Mouse (Mus musculus): ENCODE measurements around the gene Nr1d2. TPM values are rescaled to one million over a fixed set of nuclear protein-coding genes. Genes with fewer than 3 reads are reported as not detected.
"Not testable (repeated sequence)": the region's sequence is repeated elsewhere in the genome, so short reads cannot be mapped to it uniquely, and the experiment has no call there.

The Nr1d2 gene
- polyA plus RNA-seq, 1 experiment = 3.0 TPM

DNA sequence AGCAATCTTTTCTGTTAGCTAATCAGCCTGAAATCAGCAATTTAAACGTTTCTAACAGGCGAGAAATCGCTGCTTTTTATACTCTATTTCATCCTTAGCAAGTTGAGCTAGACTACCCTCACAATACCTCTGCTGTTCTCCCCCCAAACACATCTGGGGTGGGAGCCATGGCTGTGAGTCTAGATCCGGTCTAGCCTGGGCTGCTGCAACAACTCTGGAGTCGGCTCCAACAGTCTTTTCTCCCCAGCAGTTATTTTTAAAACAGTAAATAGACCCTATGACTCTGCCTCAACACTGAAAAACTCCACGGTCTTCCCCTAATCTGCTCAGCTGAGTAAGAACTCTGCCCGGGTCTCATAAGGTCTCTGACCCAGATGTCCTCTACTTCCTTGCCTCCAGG is 1.2 kb upstream of the Nr1d2 start:
- no peaks in the 10 kb centered on the region for H3K27me3 ChIP-seq (ENCODE audit: control insufficient read depth, insufficient read depth, low read length)
- no peaks in the 10 kb centered on the region for H3K36me3 ChIP-seq (ENCODE audit: control insufficient read depth, insufficient read depth, low read length)
- no peak overlapping the region for H3K27ac ChIP-seq (ENCODE audit: control insufficient read depth, insufficient read depth, low read depth, low read length)
- H3K4me1 ChIP-seq (ENCODE audit: control insufficient read depth, insufficient read depth, low read length) = peaks cover 4% of the 10 kb centered on the region
- TF ChIP-seq CTCF (IDR thresholded peaks at IDR 0.05; ENCODE audit: control insufficient read depth, insufficient read depth, insufficient replicate concordance, low read depth, low read length) = no peak
- no peak overlapping the region for H3K4me3 ChIP-seq (ENCODE audit: control insufficient read depth, low read depth, low read length)

DNA sequence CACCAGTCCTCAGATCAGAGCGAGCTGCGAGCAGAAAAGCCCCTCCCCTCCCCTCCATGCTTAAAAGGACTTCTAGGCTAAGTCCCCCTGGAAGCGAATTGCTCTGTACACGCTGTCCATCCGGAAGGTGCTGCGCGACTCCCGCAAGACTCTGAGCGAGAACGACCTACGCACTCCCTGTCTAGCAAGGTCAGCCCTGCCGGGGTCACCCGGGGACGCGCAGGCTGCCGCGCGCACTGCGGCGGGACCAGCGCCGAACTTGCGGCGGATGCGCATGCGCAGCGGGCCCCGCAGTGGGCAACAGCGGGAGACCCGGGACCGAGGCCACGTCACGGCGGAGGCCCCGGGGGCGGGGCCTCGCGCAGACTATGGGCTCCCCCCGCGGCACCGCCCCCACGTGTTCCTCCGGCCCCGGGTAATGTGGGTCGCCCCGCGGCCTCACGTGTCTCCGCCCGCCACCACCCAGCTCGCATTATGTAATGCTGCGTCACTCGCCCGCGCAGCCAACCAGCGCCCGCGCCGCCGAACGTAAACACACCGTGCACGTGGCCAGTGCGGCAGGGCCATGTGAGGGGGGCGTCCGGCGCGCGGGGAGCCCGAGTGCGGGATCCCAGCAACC is 687 bp downstream of the Nr1d2 start:
- TF ChIP-seq POLR2A (IDR thresholded peaks at IDR 0.05; ENCODE audit: control insufficient read depth, low read depth, low read length) (no peak), CTCF (IDR thresholded peaks at IDR 0.05; ENCODE audit: control insufficient read depth, insufficient read depth, insufficient replicate concordance, low read depth, low read length) (no peak)
- H3K27me3 ChIP-seq (ENCODE audit: control insufficient read depth, insufficient read depth, low read length) = no peaks in the 10 kb centered on the region
- peaks cover 4% of the 10 kb centered on the region for H3K4me1 ChIP-seq (ENCODE audit: control insufficient read depth, insufficient read depth, low read length)
- H3K4me3 ChIP-seq (ENCODE audit: control insufficient read depth, low read depth, low read length) = peak overlapping the region; percentile 96
- H3K36me3 ChIP-seq (ENCODE audit: control insufficient read depth, insufficient read depth, low read length) = no peaks in the 10 kb centered on the region
- peak overlapping the region; percentile 96 for H3K27ac ChIP-seq (ENCODE audit: control insufficient read depth, insufficient read depth, low read depth, low read length)

DNA sequence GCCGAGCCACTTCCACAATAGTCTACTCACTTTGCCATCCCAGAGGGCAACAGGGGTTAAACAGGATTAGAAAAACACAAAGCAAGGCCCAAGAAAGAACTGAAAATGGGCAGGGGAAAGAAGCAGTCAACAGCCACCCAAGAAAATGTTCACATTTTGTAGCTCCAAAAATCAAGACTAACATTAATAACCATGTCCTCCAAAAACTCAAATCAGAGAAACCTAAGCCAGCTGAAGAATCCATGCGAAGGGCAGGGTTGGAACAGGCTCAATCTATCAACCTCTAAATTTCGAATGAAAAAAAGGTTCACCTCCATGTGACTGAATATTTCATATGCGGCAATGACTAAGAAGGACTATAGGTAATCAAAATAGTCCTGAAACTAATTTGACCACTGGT is 1.5 kb downstream of the Nr1d2 start:
- H3K4me1 ChIP-seq (ENCODE audit: control insufficient read depth, insufficient read depth, low read length) = peaks cover 4% of the 10 kb centered on the region
- H3K36me3 ChIP-seq (ENCODE audit: control insufficient read depth, insufficient read depth, low read length) = no peaks in the 10 kb centered on the region
- no peaks in the 10 kb centered on the region for H3K27me3 ChIP-seq (ENCODE audit: control insufficient read depth, insufficient read depth, low read length)
- TF ChIP-seq CTCF (IDR thresholded peaks at IDR 0.05; ENCODE audit: control insufficient read depth, insufficient read depth, insufficient replicate concordance, low read depth, low read length) (no peak), POLR2A (IDR thresholded peaks at IDR 0.05; ENCODE audit: control insufficient read depth, low read depth, low read length) (no peak)
- H3K4me3 ChIP-seq (ENCODE audit: control insufficient read depth, low read depth, low read length) = no peak overlapping the region
- H3K27ac ChIP-seq (ENCODE audit: control insufficient read depth, insufficient read depth, low read depth, low read length) = no peak overlapping the region

DNA sequence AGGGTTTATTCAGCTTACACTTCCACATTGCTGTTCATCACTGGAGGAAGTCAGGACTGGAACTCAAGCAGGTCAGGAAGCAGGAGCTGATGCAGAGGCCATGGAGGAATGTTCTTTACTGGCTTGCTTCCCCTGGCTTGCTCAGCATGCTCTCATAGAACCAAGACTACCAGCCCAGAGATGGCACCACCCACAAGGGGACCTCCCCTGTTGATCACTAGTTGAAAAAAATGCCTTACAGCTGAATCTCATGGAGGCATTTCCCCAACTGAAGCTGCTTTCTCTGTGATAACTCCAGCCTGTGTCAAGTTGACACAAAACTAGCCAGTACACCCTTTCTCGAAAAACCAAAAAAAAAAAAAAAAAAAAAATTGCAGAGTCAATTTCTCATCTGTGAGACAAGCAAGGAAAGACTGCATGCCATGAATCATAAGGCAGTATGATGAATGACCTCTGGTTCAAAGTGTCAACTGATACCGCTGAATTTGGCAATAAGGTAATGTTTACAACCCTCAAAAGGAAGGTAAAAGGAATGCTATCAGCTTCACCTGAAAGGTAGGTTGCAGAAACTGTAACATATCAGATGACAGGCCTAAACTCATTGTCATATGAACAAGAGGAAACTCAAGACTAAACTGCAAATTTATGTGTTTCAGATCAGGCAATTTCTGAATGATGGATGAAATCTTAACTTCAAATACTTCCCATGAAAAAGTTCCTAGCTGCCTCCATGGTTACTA is 2.3 kb downstream of the Nr1d2 start:
- H3K27me3 ChIP-seq (ENCODE audit: control insufficient read depth, insufficient read depth, low read length); H3K27ac ChIP-seq (ENCODE audit: control insufficient read depth, insufficient read depth, low read depth, low read length); H3K4me1 ChIP-seq (ENCODE audit: control insufficient read depth, insufficient read depth, low read length); H3K4me3 ChIP-seq (ENCODE audit: control insufficient read depth, low read depth, low read length); H3K36me3 ChIP-seq (ENCODE audit: control insufficient read depth, insufficient read depth, low read length): not testable (repeated sequence)

DNA sequence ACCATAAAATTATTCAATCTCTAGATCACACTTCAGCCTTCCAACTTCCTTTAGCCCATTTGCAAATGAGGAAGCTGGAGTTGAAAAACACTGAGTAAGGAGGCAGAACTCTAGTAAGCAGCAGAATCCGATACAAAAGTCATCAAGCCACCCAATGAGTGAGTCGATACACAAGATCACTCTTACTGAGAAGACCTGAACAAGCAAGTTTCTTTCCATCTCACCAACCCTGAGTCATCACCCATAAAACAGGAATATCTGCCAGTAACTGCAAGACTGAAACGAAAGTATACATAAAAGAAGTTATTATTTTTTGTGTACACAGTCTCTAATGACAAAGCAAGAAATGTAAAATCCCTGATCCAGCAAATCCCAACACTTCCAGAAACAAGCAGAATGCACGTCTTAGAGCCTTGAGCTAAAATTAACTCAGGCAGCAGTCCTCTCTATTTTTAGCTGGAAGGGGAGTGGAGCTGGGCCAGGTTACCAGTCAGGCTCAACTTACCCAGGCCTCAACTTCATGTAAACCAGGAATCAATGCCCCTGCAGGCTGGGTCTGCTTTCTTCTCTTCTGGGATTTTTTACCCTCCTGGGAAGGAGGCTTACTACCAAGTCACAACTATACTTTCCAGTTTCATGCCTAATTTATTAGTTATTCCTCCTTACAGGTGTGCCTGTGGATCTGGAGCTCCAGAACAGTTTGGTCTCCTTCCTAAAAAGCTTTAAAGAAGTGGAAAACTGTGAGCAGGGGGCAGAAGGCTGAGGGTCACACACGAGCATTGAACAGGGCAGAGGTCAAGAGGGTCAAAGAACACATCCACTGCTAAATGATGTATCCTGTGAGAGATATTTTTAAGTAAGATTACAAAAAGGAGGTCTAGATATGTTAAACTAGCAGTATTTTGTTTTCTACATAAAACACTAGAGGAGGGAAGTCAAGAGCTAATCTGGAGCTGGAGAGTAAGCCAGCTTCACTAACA is 4.7 kb downstream of the Nr1d2 start:
- H3K27me3 ChIP-seq (ENCODE audit: control insufficient read depth, insufficient read depth, low read length) = no peaks in the 10 kb centered on the region
- H3K4me1 ChIP-seq (ENCODE audit: control insufficient read depth, insufficient read depth, low read length) = peaks cover 2% of the 10 kb centered on the region
- TF ChIP-seq CTCF (IDR thresholded peaks at IDR 0.05; ENCODE audit: control insufficient read depth, insufficient read depth, insufficient replicate concordance, low read depth, low read length) = no peak
- TF ChIP-seq POLR2A (IDR thresholded peaks at IDR 0.05; ENCODE audit: control insufficient read depth, low read depth, low read length) = no peak
- H3K27ac ChIP-seq (ENCODE audit: control insufficient read depth, insufficient read depth, low read depth, low read length) = peak overlapping the region; percentile 34; the same call in 1 of the 2 replicates
- no peak overlapping the region for H3K4me3 ChIP-seq (ENCODE audit: control insufficient read depth, low read depth, low read length)
- no peaks in the 10 kb centered on the region for H3K36me3 ChIP-seq (ENCODE audit: control insufficient read depth, insufficient read depth, low read length)

DNA sequence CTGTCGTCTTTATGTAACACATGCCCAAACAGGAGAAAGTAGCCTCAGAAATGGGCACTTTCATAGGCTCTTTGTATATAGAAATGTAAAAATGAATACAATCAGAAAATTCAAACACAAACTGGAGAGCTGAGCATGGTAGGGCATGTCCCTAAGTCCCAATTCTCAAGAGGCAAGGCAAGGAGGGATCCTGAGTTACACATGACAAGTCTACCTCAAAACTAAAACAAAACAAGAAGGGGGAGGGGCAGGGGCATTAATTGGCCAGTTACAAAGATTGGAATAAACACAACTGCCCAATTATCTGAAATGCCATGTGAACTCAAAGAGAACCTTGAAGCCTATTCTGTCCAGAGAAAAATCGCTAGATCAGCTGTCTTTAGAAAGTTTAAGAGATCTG is 5.9 kb downstream of the Nr1d2 start:
- Histone ChIP-seq H3K36me3 (ENCODE audit: control insufficient read depth, insufficient read depth, low read length) (no peaks in the 10 kb centered on the region), H3K4me3 (ENCODE audit: control insufficient read depth, low read depth, low read length) (no peak overlapping the region), H3K27me3 (ENCODE audit: control insufficient read depth, insufficient read depth, low read length) (no peaks in the 10 kb centered on the region), H3K27ac (ENCODE audit: control insufficient read depth, insufficient read depth, low read depth, low read length) (no peak overlapping the region), H3K4me1 (ENCODE audit: control insufficient read depth, insufficient read depth, low read length) (no peaks in the 10 kb centered on the region; the same call in none of the 2 replicates)
- TF ChIP-seq CTCF (IDR thresholded peaks at IDR 0.05; ENCODE audit: control insufficient read depth, insufficient read depth, insufficient replicate concordance, low read depth, low read length) (no peak), POLR2A (IDR thresholded peaks at IDR 0.05; ENCODE audit: control insufficient read depth, low read depth, low read length) (no peak)

DNA sequence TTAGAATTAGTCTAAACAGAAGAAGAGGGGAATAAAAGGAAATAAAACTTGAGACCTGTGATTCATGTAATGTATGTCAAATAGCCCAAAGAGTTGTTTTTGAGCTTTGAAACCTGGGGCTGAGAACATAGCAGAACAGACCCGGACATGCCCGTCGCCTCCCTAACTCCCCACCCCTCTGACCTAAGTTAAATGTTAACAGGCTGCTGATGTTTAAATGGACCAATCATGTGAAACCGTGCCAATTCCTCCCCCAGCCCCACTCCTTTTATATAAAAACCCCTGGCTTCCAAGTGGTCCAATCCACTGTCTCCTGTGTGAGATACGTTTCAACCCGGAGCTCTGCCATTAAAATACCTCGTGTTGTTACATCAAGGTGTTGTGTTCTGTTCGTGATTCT is 7.1 kb downstream of the Nr1d2 start:
- not testable (repeated sequence) for H3K4me3 ChIP-seq (ENCODE audit: control insufficient read depth, low read depth, low read length); H3K4me1 ChIP-seq (ENCODE audit: control insufficient read depth, insufficient read depth, low read length); H3K27ac ChIP-seq (ENCODE audit: control insufficient read depth, insufficient read depth, low read depth, low read length); H3K27me3 ChIP-seq (ENCODE audit: control insufficient read depth, insufficient read depth, low read length); H3K36me3 ChIP-seq (ENCODE audit: control insufficient read depth, insufficient read depth, low read length)

DNA sequence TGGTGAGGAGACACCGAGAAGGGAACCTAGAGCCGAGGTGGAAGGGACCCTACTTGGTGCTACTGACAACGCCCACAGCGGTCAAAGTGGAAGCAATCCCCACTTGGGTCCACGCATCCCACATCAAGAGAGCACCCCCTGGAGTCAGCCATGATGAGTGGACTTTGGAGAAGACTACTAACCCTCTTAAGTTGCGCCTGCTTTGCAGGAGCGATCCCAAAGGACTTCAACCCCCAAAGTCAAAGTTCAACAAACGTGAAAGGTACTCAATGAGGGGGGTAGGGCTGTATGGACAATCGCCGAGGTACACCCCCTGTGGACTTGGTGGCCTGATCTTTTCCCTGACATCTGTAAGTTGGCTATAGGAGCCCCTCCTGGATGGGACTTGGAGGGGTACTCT is 9.2 kb downstream of the Nr1d2 start:
- not testable (repeated sequence) for H3K27ac ChIP-seq (ENCODE audit: control insufficient read depth, insufficient read depth, low read depth, low read length); H3K4me3 ChIP-seq (ENCODE audit: control insufficient read depth, low read depth, low read length); H3K36me3 ChIP-seq (ENCODE audit: control insufficient read depth, insufficient read depth, low read length); H3K4me1 ChIP-seq (ENCODE audit: control insufficient read depth, insufficient read depth, low read length); H3K27me3 ChIP-seq (ENCODE audit: control insufficient read depth, insufficient read depth, low read length)

DNA sequence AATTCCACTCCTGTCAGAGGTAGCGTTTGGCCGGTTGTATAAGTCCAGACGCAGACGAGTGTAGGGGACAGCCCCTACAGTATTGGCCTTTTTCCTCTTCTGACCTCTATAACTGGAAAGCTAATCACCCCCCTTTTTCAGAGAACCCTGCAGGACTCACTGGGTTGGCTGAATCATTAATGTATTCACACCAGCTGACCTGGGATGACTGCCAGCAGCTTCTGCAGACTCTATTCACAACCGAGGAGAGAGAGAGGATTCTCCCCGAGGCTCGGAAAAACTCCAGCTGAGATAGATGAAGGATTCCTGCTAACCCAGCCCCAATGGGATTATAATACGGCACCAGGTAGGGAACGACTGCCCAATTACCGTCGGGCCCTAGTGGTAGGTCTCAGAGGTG is 12.7 kb downstream of the Nr1d2 start:
- H3K4me3 ChIP-seq (ENCODE audit: control insufficient read depth, low read depth, low read length); H3K36me3 ChIP-seq (ENCODE audit: control insufficient read depth, insufficient read depth, low read length); H3K4me1 ChIP-seq (ENCODE audit: control insufficient read depth, insufficient read depth, low read length); H3K27ac ChIP-seq (ENCODE audit: control insufficient read depth, insufficient read depth, low read depth, low read length); H3K27me3 ChIP-seq (ENCODE audit: control insufficient read depth, insufficient read depth, low read length): not testable (repeated sequence)

DNA sequence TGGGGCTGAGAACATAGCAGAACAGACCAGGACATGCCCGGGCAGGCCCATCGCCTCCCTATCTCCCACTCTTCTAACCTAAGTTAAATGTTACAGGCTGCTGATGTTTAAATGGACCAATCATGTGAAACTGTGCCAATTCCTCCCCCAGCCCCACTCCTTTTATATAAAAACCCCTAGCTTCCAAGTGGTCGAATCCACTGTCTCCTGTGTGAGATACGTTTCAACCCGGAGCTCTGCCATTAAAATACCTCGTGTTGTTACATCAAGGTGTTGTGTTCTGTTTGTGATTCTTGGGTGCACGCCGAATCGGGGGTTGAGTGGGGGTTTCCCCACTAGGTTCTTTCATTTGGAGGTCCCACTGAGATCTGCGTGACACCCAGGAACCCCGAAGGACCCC is 13.5 kb downstream of the Nr1d2 start:
- H3K36me3 ChIP-seq (ENCODE audit: control insufficient read depth, insufficient read depth, low read length); H3K4me3 ChIP-seq (ENCODE audit: control insufficient read depth, low read depth, low read length); H3K4me1 ChIP-seq (ENCODE audit: control insufficient read depth, insufficient read depth, low read length); H3K27ac ChIP-seq (ENCODE audit: control insufficient read depth, insufficient read depth, low read depth, low read length); H3K27me3 ChIP-seq (ENCODE audit: control insufficient read depth, insufficient read depth, low read length): not testable (repeated sequence)

All from testis, adult 2 months (tissue).